Mouse (Mus musculus): ENCODE data around the gene Lrrc25.

Lrrc25 gene

DNA sequence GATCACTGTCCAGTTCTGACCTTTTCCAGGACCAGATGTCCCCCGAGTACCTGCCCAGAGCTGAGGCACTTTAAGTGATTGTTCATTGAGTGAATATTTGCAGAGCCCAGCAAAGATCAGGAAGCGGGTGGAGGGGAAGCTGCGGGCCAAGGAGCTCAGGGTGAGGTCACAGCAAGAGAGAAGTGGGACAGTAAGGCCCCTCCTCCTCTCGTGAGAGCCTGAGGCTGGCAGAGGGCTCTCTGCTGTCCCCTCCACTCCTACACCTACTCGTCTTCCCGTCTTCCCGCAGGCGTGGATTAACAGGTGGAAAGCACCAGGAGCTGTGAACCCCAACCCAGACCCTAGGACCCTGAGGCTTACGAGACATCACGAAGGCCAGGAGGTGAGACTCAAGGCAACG is 690 bp downstream of the Lrrc25 start:
- DNase-seq (ENCODE audit: low spot score): no peak

DNA sequence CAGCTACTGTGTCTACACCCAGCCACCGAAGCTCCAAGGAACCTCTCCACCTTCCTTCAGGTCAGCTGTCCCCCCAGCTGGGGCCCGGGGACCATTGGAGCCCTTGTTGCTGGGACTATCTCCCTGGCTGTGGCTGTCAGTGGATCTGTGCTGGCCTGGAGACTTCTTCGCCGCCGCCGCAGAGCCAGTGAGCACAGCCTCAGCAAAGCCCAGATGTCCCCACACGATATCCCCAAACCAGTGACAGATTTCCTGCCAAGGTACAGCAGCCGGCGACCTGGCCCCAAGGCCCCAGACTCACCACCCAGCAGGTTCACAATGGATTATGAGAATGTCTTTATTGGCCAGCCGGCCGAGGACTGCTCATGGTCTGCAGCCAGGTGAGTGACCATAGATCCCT is 2.0 kb downstream of the Lrrc25 start:
- DNase-seq (ENCODE audit: low spot score): no peak

DNA sequence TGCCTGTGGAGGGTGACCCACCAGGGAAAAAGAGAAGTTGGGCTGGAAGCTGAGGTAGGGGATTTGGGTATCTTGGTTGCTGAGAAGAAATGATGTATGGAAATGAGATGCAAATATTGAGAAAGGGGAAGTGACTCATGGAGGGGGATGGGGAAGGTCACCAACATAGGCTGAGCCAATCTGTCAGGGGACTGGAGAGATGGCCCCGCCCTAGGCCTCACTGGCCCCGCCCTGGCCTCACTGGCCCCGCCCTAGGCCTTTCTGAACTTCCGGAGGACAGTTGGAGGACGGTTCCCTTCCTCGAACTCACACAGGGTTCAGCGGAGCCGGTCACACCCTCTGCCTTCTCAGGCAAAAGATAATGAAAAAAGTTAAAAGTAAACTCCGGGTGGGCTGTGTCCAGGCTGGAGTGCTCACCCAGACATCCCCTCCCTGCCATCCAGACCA is 3.0 kb downstream of the Lrrc25 start:
- no peak for DNase-seq (ENCODE audit: low spot score)

DNA sequence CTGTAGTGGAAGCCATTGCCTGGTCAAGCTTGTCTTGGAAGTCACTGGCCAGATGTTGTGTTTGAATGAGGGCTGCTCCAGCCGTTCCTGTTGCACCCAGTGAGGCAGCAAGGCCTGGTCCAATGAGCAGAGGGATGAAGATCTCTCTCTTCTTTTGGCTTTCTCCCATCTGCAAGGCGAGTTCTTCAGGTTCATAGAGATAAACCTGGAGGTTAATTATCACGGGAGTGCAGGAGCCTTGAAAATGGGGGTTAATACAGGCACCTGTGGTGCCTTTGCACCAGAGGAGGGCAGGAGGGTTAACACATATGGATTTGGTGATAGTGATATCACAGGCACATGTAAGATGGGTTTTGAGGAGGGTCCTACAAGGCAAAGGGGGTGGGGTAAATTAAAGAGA is 6.3 kb downstream of the Lrrc25 start:
- no peak for DNase-seq (ENCODE audit: low spot score)

DNA sequence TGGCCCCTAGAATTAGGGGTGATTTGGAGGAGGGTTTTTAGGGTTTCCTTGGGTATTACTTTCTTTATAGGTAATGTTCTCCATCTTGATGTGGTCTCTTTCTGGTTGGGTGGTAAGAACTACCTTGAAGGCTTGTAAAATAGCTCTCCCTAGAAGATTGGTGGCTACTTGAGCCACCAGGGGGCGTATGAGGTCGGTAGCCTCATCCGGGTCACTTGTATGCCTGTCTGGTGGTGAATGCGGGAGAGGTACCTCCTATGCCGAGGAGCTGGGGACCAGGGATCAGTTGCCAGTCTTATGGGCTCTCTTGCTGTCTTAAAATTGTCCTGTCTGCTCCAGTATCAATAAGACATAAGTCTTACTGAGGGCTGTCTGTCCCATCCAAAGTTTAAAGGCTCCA is 9.1 kb downstream of the Lrrc25 start:
- DNase-seq (ENCODE audit: low spot score): no peak

GRCm38 (mm10) chr8:70627041-70627440 is 11.1 kb downstream of the Lrrc25 start:
- DNase-seq (ENCODE audit: low spot score): no peak

- no peak for DNase-seq (ENCODE audit: low spot score)
Measured at GRCm38 (mm10) chr8:70628986-70629490, 13.1 kb downstream of the Lrrc25 start.

- peak; percentile 96 for DNase-seq (ENCODE audit: low spot score)
Measured at GRCm38 (mm10) chr8:70629574-70630531, 13.9 kb downstream of the Lrrc25 start.

- DNase-seq (ENCODE audit: low spot score): peak; percentile 93
Measured at GRCm38 (mm10) chr8:70630532-70631381, 14.8 kb downstream of the Lrrc25 start.

DNA sequence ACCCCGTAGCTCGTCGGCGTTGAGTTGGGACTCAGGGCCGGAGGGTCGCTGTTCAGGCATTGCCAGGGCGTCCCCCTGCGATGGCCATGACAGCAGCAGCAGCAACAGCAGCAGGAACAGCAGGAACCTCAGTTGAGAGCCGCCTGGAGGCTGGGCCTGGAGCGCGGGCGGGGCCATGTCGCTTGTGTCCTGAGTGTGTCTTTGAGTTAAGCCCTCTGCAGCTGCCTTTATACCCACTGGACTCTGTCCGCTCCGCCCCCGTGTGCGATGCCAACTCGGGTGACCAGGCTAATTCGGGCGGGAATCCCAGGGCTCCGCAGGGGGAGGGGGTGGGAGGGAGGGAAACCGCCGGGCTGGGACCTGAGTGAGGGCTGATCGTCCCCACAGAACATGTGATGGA is 15.5 kb downstream of the Lrrc25 start:
- peak; percentile 88 for DNase-seq (ENCODE audit: low spot score)

- no peak for DNase-seq (ENCODE audit: low spot score)
Measured at GRCm38 (mm10) chr8:70632346-70632892, 16.5 kb downstream of the Lrrc25 start, which contains the start of gene Gdf15. Gdf15 (minus strand) TSS chr8:70632456.

DNA sequence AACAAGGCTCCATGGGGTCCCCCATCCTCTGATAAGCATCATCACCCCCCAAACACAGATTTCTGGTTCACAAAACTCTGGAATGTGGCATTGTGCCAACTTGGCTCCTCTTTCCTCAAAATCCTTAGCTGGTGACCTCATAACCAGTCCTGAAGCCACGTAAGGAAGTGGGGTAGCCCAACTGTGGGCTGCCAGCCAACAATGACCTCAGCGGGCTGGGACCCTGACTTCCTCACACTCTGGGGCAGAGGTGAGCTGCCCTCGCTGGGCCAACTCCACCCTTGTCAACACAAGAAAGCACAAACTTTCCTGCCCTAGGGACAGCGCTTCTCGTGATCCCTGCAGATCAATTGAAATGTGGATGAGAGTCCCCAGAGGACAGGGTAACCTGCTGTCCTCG is 18.1 kb downstream of the Lrrc25 start:
- peak; percentile 64 for DNase-seq (ENCODE audit: low spot score)

GRCm38 (mm10) chr8:70635527-70635926 is 19.6 kb downstream of the Lrrc25 start:
- peak; percentile 59 for DNase-seq (ENCODE audit: low spot score)

GRCm38 (mm10) chr8:70636838-70637237 is 20.9 kb downstream of the Lrrc25 start:
- peak; percentile 36 for DNase-seq (ENCODE audit: low spot score)

GRCm38 (mm10) chr8:70638752-70639151 is 22.8 kb downstream of the Lrrc25 start:
- DNase-seq (ENCODE audit: low spot score): no peak

GRCm38 (mm10) chr8:70643019-70643418 is 27.1 kb downstream of the Lrrc25 start:
- no peak for DNase-seq (ENCODE audit: low spot score)

DNA sequence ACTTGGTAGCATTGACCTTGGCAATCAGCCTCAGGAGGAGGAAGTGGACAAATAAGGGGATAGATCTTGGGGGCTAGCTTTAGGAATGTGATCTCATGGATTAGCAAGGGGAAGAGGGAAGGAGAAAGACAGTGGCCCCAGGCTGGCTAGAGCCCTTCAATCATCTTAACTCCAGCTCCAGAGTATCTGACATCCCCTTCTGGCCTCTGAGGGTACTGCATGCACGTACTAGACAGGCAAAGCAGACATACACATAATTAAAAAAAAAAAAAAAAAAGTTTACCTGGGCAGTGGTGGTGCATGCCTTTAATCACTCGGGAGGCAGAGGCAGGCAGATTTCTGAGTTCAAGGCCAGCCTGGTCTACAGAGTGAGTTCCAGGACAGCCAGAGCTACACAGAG is 28.1 kb downstream of the Lrrc25 start:
- DNase-seq (ENCODE audit: low spot score): no peak

- no peak for DNase-seq (ENCODE audit: low spot score)
Measured at GRCm38 (mm10) chr8:70645501-70646224, 29.7 kb downstream of the Lrrc25 start.

- DNase-seq (ENCODE audit: low spot score): no peak
Measured at GRCm38 (mm10) chr8:70646369-70646768, 30.4 kb downstream of the Lrrc25 start.

DNA sequence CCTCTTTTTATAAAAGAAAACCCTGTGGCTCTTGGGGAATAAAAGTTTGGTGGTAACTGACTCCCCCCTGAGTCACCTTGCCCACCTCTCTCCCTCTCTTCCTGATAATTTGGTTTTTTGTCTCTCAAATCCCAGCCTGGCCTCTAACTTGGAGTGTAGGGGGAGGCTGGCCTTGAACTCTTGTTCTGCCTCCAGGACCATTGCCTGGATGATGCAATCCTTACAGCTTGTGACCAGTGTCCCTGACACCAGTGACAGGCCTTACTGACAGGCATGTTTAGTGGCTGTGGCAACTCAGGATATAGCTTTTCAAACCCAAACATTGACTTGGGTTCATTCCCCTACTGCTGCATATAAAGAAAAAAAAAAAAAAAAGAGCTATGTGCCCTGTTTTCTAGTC is 30.8 kb downstream of the Lrrc25 start:
- DNase-seq (ENCODE audit: low spot score): no peak

DNA sequence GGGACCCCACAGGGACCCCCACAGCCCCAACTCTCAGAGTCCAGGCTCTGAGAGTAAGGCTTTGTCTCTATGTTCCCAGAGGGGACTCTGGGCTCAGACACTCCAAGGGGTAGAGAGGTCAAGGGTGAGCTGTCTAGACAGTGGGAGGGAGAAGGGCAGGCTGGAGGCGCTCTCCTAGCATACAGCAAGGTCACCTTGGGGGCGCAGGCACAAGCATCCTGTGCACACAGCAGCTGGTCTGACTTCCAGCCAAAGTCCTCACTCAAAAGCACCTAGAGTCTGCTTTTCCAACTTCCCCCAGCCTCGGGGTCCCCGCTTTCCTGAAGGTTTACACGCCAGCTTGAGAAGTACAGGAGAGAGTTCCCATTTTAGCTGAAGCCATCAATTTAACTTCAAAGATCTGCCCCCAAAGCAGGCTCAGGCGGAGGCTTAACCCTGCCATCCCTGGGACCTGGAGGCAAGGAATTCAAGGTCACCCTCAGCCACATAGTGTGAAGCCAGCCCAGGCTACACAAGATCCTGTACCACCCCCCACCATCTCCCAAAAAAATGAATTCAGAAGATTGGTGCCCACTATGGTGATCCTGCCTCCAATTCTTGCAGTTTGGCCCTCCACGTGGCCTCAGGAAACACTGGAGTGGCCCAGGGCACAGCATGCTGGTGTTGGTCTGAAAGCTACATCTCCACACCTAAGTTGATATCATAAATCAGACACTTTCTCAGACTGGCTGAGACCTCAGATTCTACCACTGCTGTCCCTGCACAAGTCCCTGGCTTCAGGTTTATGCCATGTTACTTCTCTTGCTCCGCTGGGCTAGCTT is 31.6 kb downstream of the Lrrc25 start:
- DNase-seq (ENCODE audit: low spot score): no peak

Data from MN1 (cell line).